Mouse (Mus musculus) stomach, postnatal 0 days (tissue): ENCODE results near the gene Padi2. TPM values are rescaled to one million over a fixed set of nuclear protein-coding genes. Genes with fewer than 3 reads are reported as not detected.

Experiments used
- ATAC-seq: fragments of 200-750 bp; cut with Nextera tagmentation; 2 replicates; pipeline ENCODE4 v1.8.0; 2017; ENCODE audit not compliant: low FRiP score, low TSS enrichment
- DNase-seq: peaks from one replicate; pipeline ENCODE4 v3.0.0-alpha.2; 2016; ENCODE audit warnings: low spot score
- H3K27ac ChIP-seq: fragments of 300-500 bp; sonication (generic); replicated peaks from 2 replicates; pipeline ENCODE4 v1.5.1; 2014; ENCODE audit warnings: mild to moderate bottlenecking, control low read depth
- H3K27me3 ChIP-seq: fragments of 300-500 bp; sonication (generic); 2 replicates; pipeline ENCODE4 v1.6.1; 2014; ENCODE audit warnings: low read length; ENCODE audit not compliant: control insufficient read depth, insufficient read depth
- H3K36me3 ChIP-seq: fragments of 300-500 bp; sonication (generic); 2 replicates; pipeline ENCODE4 v1.6.1; 2014; ENCODE audit warnings: low read length, mixed read lengths; ENCODE audit not compliant: control insufficient read depth, insufficient read depth
- H3K4me1 ChIP-seq: fragments of 300-500 bp; sonication (generic); replicated peaks from 2 replicates; pipeline ENCODE4 v1.6.1; 2014; ENCODE audit warnings: antibody characterized with exemption; ENCODE audit not compliant: control insufficient read depth, insufficient read depth
- H3K4me2 ChIP-seq: fragments of 300-500 bp; sonication (generic); replicated peaks from 2 replicates; pipeline ENCODE4 v1.6.1; 2014; ENCODE audit warnings: low read depth, mild to moderate bottlenecking, control low read depth, moderate library complexity
- H3K4me3 ChIP-seq: fragments of 300-500 bp; sonication (generic); 2 replicates; pipeline ENCODE4 v1.5.1; 2014; ENCODE audit warnings: low read depth, low read length, control low read depth
- H3K9ac ChIP-seq: fragments of 300-500 bp; sonication (generic); 2 replicates; pipeline ENCODE4 v1.6.1; 2014; ENCODE audit warnings: mild to moderate bottlenecking, low read length, control low read depth, mixed read lengths
- H3K9me3 ChIP-seq: fragments of 300-500 bp; sonication (generic); 2 replicates; pipeline ENCODE4 v1.6.1; 2016; ENCODE audit warnings: low read length; ENCODE audit not compliant: control insufficient read depth
- CTCF ChIP-seq: IDR thresholded peaks from 2 replicates; pipeline ENCODE4 v1.5.1; 2016; ENCODE audit warnings: antibody characterized with exemption, low read depth, mild to moderate bottlenecking, moderate library complexity
- EP300 ChIP-seq: optimal IDR thresholded peaks from 2 replicates; pipeline ENCODE3; 2016; ENCODE audit warnings: antibody characterized with exemption
- WGBS: fragments of 180-500 bp; shearing (Covaris S2); extraction: QIAGEN DNeasy Blood & Tissue Kit; methylation state at CpG from one replicate; pipeline ENCODE4 v1.1.7; 2014; 5-methylcytosine and 5-hydroxymethylcytosine counted together
- polyA plus RNA-seq: library from polyadenylated mRNA; unstranded; fragments of >200 nt; fragmentation: Nextera tagmentation; extraction: Ambion mirVana; gene quantifications from 2 replicates; pipeline ENCODE4 v1.2.1, GENCODE M21; 2015

Padi2 gene
- polyA plus RNA-seq, 1 experiment from 2014 or later = 0.69 TPM

DNA sequence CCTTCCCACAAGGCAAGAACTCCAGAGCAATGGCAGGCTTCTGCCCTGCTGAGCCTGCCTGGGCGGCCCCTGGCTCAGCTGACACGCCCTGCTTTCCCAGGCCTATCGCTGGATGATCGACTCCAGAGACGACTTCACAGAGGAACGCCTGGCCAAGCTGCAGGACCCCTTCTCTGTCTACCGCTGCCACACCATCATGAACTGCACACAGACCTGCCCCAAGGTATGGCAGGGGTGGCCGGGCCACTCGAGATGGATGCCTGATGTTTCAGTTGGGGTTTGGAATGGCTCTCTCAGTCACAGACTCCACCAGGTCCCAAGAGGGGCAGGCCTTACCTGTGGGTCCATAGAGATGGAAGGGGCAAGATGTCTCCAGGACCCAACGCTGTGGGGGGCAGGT lies 71.1 kb downstream of the Padi2 start:
- Histone ChIP-seq H3K4me2 (peak overlapping the region; percentile 26), H3K27ac (peak overlapping the region; percentile 74), H3K4me1 (no peaks in the 10 kb centered on the region), H3K9ac (no peak overlapping the region), H3K4me3 (no peak overlapping the region), H3K9me3 (no peaks in the 10 kb centered on the region), H3K36me3 (peaks cover 32% of the 10 kb centered on the region), H3K27me3 (no peaks in the 10 kb centered on the region)
- WGBS = 57% methylated on average over 10 of the region's 10 CpGs
- peak; percentile 41 for DNase-seq
- ATAC-seq = no peak
- no peak for TF ChIP-seq EP300
- no peak for TF ChIP-seq CTCF

DNA sequence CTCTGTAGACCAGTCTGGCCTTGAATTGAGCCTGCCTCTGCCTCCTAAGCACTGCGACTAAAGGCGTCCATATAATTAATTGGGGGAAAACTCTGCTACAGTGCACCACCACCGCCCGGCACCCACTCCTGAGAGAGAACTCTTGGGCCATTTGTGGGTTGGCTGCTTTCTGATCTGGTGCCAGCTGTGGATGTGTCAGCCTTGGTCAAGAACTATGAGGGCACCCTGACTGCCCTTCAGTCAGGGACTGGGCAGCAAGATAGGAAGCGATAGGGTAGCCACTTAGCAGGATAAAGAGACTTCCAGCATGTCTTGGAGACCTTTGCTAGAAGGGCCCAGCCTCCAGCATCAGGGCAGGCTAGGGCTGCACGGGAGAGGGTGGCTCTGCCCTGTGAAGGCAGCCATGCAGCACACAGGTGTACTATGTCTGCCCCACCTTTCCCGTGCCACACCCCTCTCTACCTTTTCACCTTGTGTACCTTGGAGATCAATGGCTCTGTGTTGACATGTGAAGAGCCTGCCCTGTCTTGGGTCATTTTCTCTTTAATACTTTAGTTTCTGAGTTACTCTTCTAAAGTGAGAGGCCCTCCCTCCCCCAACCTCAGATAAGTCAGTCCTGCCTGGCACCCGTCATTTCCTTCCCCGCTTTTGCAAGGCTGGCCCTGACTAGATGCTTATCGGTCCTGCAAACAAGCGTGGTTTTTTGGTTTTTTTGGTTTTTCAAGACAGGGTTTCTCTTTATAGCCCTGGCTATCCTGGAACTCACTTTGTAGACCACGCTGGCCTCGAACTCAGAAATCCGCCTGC lies 71.9 kb downstream of the Padi2 start:
- peak; percentile 65 for DNase-seq
- Histone ChIP-seq H3K4me2 (peak overlapping the region; percentile 26; the same call in 1 of the 2 replicates), H3K4me1 (no peaks in the 10 kb centered on the region; the same call in 1 of the 2 replicates), H3K9me3 (no peaks in the 10 kb centered on the region), H3K27me3 (no peaks in the 10 kb centered on the region), H3K9ac (no peak overlapping the region), H3K4me3 (no peak overlapping the region), H3K27ac (peak overlapping the region; percentile 74), H3K36me3 (peaks cover 25% of the 10 kb centered on the region)
- 65% methylated on average over 14 of the region's 14 CpGs for WGBS
- TF ChIP-seq EP300 (no peak), CTCF (no peak)
- ATAC-seq = peak; percentile 77

DNA sequence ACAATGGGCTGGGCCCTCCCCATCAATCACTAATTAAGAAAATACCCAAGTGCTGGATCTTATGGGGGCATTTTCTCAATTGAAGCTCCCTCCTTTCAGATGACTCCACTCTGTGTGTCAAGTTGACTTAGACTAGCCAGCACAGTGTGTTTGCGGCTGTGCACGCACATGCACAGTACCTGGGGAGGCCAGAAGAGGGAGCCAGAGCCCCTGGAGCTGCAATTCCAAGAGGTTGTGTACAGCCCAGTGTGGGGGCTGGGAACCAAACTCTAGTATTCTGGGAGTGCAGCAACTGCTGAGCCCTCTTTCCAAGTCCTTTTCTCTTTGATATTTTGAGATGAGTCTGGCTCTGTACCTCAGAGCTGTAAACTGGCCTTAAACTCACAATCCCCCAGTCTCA lies 75.5 kb downstream of the Padi2 start:
- TF ChIP-seq EP300 = no peak
- peak; percentile 55 for TF ChIP-seq CTCF
- H3K9ac ChIP-seq = no peak overlapping the region
- no peaks in the 10 kb centered on the region for H3K9me3 ChIP-seq
- DNase-seq (no peak), ATAC-seq (no peak)
- 88% methylated on average over 2 of the region's 2 CpGs for WGBS
- H3K27ac ChIP-seq = no peak overlapping the region
- H3K27me3 ChIP-seq = no peaks in the 10 kb centered on the region
- H3K4me3 ChIP-seq = no peak overlapping the region
- peaks cover 9% of the 10 kb centered on the region for H3K36me3 ChIP-seq
- no peak overlapping the region for H3K4me2 ChIP-seq
- no peaks in the 10 kb centered on the region; the same call in 1 of the 2 replicates for H3K4me1 ChIP-seq

DNA sequence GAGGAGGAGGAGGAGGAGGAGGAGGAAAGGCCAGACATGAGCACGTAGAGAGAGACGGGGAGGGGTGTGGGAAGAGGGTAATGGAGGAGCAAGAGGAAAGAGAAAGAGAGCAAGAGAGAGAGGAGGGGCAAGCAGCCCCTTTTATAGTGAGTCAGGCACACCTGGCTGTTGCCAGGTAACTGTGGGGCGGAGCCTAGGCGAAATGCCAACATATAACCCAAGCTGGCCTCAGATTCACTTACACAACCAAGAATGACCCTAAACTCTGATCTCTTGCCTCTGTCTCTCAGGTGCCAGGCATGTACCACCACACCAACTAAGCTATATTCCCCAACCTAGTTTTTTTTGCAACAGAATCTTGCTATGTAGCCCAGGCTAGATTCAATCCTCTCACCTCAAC lies 76.7 kb downstream of the Padi2 start:
- H3K9ac ChIP-seq = no peak overlapping the region
- peaks cover 7% of the 10 kb centered on the region for H3K4me1 ChIP-seq
- H3K4me3 ChIP-seq = no peak overlapping the region
- H3K36me3 ChIP-seq = peaks cover 9% of the 10 kb centered on the region
- no peaks in the 10 kb centered on the region for H3K9me3 ChIP-seq
- no peak for ATAC-seq
- WGBS = 43% methylated on average over 4 of the region's 4 CpGs
- H3K27me3 ChIP-seq = no peaks in the 10 kb centered on the region
- no peak overlapping the region for H3K4me2 ChIP-seq
- TF ChIP-seq CTCF (no peak), EP300 (no peak)
- peak overlapping the region; percentile 73 for H3K27ac ChIP-seq
- peak; percentile 64 for DNase-seq

DNA sequence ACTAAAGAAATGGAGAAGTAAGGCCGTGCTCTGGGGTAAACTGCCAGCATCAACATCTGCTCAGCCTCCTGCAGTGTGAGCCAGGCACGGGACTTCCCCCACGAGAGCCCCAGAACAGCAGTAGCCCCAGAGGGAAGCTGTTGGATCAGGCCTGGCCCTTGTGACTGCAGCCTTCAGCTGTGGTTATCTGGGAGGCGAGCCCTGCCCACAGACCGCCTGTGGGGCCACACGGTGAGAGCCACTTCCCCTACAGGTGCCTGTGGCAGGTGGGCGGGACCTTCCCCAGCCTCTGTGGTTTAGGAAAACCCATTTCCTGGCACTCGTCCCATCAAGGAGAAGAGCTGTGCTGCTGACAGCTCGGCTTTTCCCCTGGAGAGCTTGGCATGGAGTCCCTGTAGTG lies 77.3 kb downstream of the Padi2 start:
- no peaks in the 10 kb centered on the region for H3K27me3 ChIP-seq
- no peak for TF ChIP-seq EP300
- TF ChIP-seq CTCF = no peak
- 4% methylated on average over 9 of the region's 9 CpGs for WGBS
- peak; percentile 89 for ATAC-seq
- H3K4me1 ChIP-seq = peaks cover 7% of the 10 kb centered on the region
- DNase-seq = peak; percentile 90
- no peak overlapping the region for H3K4me3 ChIP-seq
- peak overlapping the region; percentile 73 for H3K27ac ChIP-seq
- no peaks in the 10 kb centered on the region for H3K9me3 ChIP-seq
- H3K9ac ChIP-seq = peak overlapping the region; percentile 18; the same call in 1 of the 2 replicates
- peaks cover 9% of the 10 kb centered on the region for H3K36me3 ChIP-seq
- no peak overlapping the region for H3K4me2 ChIP-seq

DNA sequence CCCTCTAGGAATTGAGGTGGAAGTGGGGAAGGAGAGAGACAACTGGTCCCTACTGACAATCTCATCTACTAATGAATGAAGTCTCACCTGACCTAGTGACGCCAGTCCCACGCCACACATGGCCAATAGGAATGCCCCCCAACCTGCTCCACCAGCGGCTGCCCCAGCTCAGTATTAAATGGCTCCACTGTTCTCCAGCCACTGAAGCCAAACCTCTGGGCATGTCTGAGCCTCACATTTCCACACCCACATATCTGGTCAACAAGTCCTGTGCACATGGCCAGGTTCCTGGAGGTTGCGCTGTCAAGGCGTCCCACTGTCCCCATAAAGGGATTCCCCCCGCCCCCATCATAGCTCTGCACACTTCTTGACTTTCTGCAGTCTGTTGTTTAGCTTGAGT lies 78.4 kb downstream of the Padi2 start:
- DNase-seq (no peak), ATAC-seq (no peak)
- peaks cover 7% of the 10 kb centered on the region for H3K4me1 ChIP-seq
- TF ChIP-seq CTCF = no peak
- TF ChIP-seq EP300 = no peak
- H3K27ac ChIP-seq = no peak overlapping the region
- H3K36me3 ChIP-seq = peaks cover 3% of the 10 kb centered on the region; the same call in 1 of the 2 replicates
- no peak overlapping the region for H3K4me3 ChIP-seq
- no peak overlapping the region for H3K4me2 ChIP-seq
- H3K9me3 ChIP-seq = no peaks in the 10 kb centered on the region
- 67% methylated on average over 6 of the region's 6 CpGs for WGBS
- H3K27me3 ChIP-seq = no peaks in the 10 kb centered on the region
- H3K9ac ChIP-seq = no peak overlapping the region
